Mouse (Mus musculus) T-helper 2 cell (primary cell): Measurements from ENCODE around the gene Adamtsl1.

Source experiments
- in situ Hi-C: fragments of 300-600 bp; cut with MboI, MseI; formaldehyde crosslinking; loops from one replicate; pipeline ENCODE4 v1.15.1; 2025; ENCODE audit warnings: high pct_unique_total_duplicates

Adamtsl1 gene

DNA sequence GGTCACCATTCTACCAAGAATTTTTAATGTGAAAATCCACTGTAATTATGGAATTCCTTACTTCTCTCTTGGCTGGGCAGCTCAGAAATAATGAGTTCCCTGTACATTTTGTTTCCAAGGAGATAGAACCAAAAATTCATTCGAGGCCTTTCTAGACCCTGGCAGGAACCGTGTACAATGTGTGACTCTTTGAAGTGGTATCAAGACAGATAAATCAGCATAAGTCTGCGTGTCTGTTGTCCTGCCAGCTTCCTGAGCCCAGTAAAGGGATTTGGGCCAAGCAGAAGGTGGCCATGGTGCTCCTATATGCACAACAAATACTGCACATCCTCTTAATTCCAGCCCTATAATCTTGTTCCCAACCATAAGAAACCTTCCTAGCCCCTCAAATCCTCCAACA lies 887.1 kb downstream of the Adamtsl1 start:
- in situ Hi-C loops = no loop called here

DNA sequence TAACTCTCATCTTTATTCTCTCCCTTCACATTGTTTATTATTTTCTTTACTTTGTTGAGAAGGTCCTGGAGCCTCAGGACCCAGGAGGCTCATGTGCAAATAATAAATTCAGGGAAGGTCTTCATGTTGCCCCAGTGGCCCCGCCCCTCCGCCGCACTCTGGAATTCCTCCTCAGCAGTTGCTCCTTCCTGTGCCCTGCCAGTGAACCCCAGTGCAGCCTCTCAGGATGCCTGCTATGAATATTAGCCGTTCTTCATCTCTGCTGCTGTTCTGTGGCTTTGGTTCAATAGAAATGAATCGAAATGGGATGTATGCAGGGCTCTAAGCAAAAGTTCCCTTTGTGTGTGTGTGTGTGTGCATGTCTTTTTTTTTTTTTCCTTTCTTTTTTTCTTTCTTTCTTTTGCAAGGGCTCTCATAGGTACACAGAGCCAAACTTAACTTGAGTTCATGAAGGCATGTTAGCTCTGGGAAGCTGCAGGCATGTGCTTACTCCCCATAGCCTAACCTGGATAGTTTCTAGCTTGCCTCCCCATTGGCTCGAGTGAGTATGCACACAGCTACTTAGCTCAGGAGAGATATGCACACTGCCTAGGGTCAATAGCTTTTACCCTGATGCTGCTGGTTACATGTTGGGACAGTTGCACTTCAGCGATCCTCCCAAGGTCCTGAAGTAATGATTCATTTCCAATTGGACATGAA lies 892.7 kb downstream of the Adamtsl1 start:
- in situ Hi-C loops = no loop called here

- in situ Hi-C loops = no loop called here
Observed at GRCm38 (mm10) chr4:86407200-86407527, 893.2 kb downstream of the Adamtsl1 start.

- in situ Hi-C loops = no loop called here
Observed at GRCm38 (mm10) chr4:86408421-86408820, 894.4 kb downstream of the Adamtsl1 start.

GRCm38 (mm10) chr4:86410946-86411345 lies 897.0 kb downstream of the Adamtsl1 start:
- in situ Hi-C loops = no loop called here

DNA sequence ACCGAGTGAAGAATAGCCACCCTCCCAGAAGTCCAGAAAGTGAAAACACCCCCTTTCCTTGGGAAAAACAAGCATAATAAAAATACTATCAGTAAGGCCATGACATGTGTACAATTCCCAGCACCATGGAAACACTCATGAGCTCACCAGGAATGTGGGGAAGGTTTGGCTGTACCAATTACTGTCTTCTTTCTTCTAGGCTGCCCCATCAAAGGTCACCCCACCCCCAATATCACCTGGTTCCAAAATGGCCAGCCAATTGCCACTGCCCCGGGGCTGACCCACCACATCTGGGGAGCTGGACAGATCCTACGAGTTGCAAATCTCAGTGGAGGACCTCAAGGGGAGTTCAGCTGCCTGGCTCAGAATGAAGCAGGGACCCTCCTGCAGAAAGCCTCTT lies 899.4 kb downstream of the Adamtsl1 start:
- in situ Hi-C loops = no loop called here

GRCm38 (mm10) chr4:86416401-86417025 lies 902.5 kb downstream of the Adamtsl1 start:
- in situ Hi-C loops = no loop called here

DNA sequence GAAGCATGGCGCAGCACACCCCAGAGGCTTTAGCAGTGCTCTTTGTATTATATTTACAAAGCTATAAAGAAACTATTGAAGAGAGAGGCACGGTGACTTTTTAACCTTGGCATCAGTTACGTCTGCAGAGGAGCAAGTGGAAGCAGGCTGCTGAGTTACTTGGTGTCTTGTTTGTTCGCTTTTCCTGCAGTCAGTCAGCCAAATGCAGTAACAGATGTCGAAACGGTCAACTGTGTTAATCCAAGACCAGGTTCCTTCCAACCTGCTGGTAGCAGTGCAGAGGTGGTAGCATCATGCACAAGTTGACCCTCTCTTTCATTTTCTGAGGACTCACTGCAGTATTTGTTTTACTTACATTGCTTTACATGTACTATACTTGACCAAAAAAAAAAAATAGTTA lies 908.6 kb downstream of the Adamtsl1 start:
- in situ Hi-C loops = no loop called here

DNA sequence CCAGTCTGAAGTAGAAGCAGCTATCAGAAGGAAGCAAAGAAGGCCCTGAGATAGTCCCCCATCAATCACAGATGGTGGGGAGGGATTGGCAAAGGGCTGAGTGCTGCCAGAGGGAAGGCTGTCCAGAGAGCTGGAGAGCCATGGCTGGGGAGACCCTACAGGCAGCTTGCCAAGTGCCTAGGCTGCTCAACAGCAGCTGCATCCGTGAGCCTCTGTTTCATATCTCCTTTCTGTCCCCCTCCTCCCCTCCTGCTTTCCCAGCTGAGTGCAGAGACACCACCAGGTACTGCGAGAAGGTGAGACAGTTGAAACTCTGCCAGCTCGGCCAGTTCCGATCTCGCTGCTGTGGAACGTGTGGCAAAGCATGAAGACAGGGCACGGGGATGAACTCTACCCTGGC lies 911.6 kb downstream of the Adamtsl1 start:
- in situ Hi-C loops = no loop called here

DNA sequence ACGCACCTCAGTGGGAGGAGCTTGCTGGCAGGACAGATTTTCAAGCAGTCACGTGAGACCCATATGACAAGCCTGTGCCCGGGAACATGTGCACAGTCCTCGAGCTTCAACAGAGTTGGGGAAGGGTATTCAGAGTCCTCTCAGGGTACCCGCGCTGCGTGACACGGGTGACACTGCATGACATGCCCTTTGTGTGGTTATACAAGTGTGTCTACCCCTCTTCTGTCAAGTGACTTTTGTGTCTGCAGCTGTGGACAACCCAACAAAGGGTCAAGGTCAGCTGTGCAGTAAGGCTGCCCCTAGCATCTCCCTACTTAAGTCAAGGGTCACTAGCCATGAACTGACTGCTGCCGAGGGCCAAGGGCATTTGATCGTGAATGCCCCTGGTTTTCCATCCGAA lies 912.6 kb downstream of the Adamtsl1 start:
- in situ Hi-C loops = no loop called here

GRCm38 (mm10) chr4:86427312-86427711 lies 913.3 kb downstream of the Adamtsl1 start:
- in situ Hi-C loops = no loop called here

DNA sequence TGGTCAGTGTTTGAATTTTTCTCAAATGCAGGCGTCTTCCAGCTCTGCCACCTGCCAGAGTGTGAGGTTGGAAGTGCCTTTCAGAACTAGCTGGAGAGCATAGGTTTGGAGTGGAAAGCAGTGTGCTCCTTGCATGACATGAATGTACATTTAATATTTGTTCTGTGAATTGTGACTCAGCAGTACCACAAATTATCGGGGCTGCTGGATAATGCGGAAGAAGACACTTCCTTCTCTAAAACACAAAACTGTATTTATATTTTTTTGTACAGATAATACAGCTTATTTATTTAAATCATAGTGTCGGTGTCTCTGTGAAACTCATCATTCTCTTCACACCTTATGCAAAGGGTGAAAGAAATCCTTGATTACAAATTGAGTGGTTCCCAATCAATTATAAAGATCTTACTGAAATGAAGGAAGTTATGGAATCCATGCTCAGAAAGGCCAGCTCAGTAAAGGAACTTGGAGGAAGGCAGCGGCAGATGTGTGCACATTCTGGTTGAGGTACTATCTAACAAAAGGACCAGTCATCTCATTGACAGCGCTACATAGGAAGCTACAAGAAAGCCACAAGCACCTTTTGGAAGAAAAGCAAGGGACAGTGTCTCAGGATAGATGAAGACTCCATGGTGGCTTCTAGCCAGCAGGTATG lies 914.2 kb downstream of the Adamtsl1 start:
- in situ Hi-C loops = no loop called here

GRCm38 (mm10) chr4:86435631-86436030 lies 921.7 kb downstream of the Adamtsl1 start:
- in situ Hi-C loops = no loop called here

GRCm38 (mm10) chr4:86436336-86436735 lies 922.4 kb downstream of the Adamtsl1 start:
- in situ Hi-C loops = no loop called here

DNA sequence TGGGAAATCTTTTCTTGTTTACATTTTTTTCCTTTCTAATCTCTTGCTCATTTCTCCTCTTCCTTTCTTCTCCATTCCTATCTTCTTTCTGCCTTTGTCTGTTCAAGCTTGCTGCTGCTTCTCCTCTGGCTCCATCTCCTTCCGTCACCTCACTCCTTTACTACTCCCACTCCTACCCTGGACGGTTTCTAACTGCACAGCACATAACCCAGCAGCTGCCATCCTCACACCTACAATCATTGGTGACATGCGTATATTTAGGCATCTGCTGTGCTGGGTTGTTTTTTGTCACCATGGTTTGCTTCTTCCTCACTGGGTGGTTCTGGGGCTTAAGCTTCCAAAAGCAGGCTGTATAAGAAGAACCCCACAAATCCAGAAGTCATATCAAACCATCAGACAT lies 936.5 kb downstream of the Adamtsl1 start:
- in situ Hi-C loops = no loop called here

GRCm38 (mm10) chr4:86464808-86465207 lies 950.8 kb downstream of the Adamtsl1 start:
- in situ Hi-C loops = no loop called here
